Mouse (Mus musculus): ENCODE measurements around the gene Mrpl14. TPM values are rescaled to one million over a fixed set of nuclear protein-coding genes. Genes with fewer than 3 reads are reported as not detected.

Mrpl14 gene
- 39.2 and 48.2 TPM in 2 replicates for total RNA-seq (2012; rRNA removed)

DNA sequence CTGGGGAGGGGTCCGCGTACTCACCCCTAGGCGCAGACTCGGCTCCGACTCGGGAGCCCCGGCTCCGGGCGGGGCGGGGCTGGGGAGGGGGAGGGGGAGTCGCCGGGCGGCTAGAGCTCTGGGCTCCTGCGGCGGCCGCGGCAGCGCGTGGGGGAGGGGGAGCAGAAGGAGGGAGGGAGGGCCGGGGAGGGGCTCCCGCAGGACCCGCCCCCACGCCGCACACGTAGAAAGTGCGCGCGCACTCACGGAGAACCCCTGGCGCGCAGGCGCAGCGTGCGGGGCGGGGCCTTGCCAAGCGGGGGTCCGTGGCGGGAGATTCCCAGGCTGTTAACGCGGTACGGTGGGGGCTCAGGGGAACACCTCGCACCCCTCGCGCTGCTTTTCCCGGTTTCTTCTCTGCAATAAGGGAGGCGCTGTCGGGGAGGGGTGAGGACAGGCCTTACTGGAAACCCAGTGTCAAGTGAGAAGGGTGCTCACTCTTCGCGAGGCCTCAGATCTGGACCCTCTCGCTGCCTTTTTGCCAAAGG is at the start of gene Mrpl14:
Gene Mrpl14 (plus strand): TSS at position 230 of the 527 bp plus-strand sequence.
- DNase-seq (ENCODE audit: low read depth, low spot score), result peak; percentile 80
- H3K4me1 ChIP-seq (ENCODE audit: control insufficient read depth in 2 of 2, insufficient read depth in 2 of 2, low read length in 2 of 2, poor library complexity in 1 of 2), result peaks cover 7 to 9% of the 10 kb centered on the region in 2 experiments; a peak in 1 of 4 replicates
- H3K27ac ChIP-seq (ENCODE audit: insufficient read depth, low read depth, low read length, poor library complexity, severe bottlenecking), result peak within 1 kb of the TSS; percentile 0; the same call in 1 of the 2 replicates
- H3K4me3 ChIP-seq (ENCODE audit: insufficient read depth in 1 of 2, low read depth in 1 of 2, low read length in 2 of 2, poor library complexity in 1 of 2, severe bottlenecking in 1 of 2), result peak within 1 kb of the TSS; percentile 75 to 93
- no peaks in the 10 kb centered on the region for H3K36me3 ChIP-seq (ENCODE audit: control insufficient read depth, insufficient read depth, low read length, poor library complexity, severe bottlenecking)
- peak within 1 kb of the TSS; percentile 78 for H3K9ac ChIP-seq (ENCODE audit: insufficient read depth, low read depth, low read length, poor library complexity, severe bottlenecking)
- TF ChIP-seq CHD2 (IDR thresholded peaks at IDR 0.05; ENCODE audit: low read depth, low read length) (no peak), ZC3H11A (IDR thresholded peaks at IDR 0.05; ENCODE audit: borderline replicate concordance, low read depth, low read length) (no peak), HCFC1 (IDR thresholded peaks at IDR 0.05; ENCODE audit: borderline replicate concordance, insufficient read depth, low read length) (no peak), ZNF384 (IDR thresholded peaks at IDR 0.05; ENCODE audit: low read depth, low read length) (no peak), MAFK (IDR thresholded peaks at IDR 0.05; ENCODE audit: insufficient read depth, low read depth, low read length) (no peak)
- H3K9me3 ChIP-seq (ENCODE audit: control insufficient read depth, insufficient read depth, low read depth, low read length), result no peaks in the 10 kb centered on the region
- in situ Hi-C loops (cut with MboI; ENCODE audit: low sequenced_read_pairs in 2 of 2, unreplicated experiment in 2 of 2), result no loop called here

DNA sequence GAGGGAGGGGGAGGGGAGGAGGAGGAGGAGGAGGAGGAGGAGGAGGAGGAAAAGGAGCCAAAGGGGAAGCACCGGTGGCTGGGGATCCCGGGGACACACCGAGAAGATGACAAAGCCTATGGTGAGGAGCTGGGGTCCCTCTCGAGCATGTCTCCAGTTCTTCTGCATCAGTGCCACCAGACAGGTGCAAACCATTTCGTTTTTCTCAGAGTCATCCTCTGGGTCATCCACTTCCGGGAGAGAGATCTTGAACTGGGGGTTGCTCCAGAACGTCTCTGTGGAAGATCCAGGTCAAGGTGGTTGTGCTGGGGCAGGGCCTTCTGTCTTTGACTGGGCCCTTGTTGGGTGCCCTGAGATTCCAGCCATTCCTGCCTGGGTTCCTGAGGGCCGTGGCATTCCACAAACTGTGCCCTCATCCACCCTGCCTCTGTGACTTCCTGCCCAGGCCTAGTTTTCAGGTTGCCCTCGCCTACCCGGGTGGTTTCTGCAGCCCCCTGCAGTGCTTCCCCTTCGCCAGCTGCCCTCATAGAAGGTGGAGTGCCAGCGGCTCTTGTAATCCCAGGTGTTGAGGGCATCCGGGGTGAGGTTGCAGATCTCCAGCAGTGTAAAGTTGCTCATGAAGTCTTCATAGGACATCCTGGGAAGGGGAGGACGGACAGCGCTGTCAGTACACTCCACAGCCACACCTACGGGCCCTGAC is 47.4 kb upstream of the Mrpl14 start:
- Histone ChIP-seq H3K9ac (ENCODE audit: insufficient read depth, low read depth, low read length, poor library complexity, severe bottlenecking) (no peak overlapping the region), H3K4me1 (ENCODE audit: control insufficient read depth in 2 of 2, insufficient read depth in 2 of 2, low read length in 2 of 2, poor library complexity in 1 of 2) (peaks cover 6 to 7% of the 10 kb centered on the region in 2 experiments; a peak in 3 of 4 replicates), H3K27ac (ENCODE audit: insufficient read depth, low read depth, low read length, poor library complexity, severe bottlenecking) (no peak overlapping the region), H3K36me3 (ENCODE audit: control insufficient read depth, insufficient read depth, low read length, poor library complexity, severe bottlenecking) (no peaks in the 10 kb centered on the region), H3K9me3 (ENCODE audit: control insufficient read depth, insufficient read depth, low read depth, low read length) (no peaks in the 10 kb centered on the region), H3K4me3 (ENCODE audit: insufficient read depth in 1 of 2, low read depth in 1 of 2, low read length in 2 of 2, poor library complexity in 1 of 2, severe bottlenecking in 1 of 2) (no peak overlapping the region)
- DNase-seq (ENCODE audit: low read depth, low spot score), result no peak
- TF ChIP-seq HCFC1 (IDR thresholded peaks at IDR 0.05; ENCODE audit: borderline replicate concordance, insufficient read depth, low read length) (no peak), CHD2 (IDR thresholded peaks at IDR 0.05; ENCODE audit: low read depth, low read length) (no peak), ZNF384 (IDR thresholded peaks at IDR 0.05; ENCODE audit: low read depth, low read length) (no peak), MAFK (IDR thresholded peaks at IDR 0.05; ENCODE audit: insufficient read depth, low read depth, low read length) (no peak), ZC3H11A (IDR thresholded peaks at IDR 0.05; ENCODE audit: borderline replicate concordance, low read depth, low read length) (no peak)
- in situ Hi-C loops (cut with MboI; ENCODE audit: low sequenced_read_pairs in 2 of 2, unreplicated experiment in 2 of 2), result no loop called here

DNA sequence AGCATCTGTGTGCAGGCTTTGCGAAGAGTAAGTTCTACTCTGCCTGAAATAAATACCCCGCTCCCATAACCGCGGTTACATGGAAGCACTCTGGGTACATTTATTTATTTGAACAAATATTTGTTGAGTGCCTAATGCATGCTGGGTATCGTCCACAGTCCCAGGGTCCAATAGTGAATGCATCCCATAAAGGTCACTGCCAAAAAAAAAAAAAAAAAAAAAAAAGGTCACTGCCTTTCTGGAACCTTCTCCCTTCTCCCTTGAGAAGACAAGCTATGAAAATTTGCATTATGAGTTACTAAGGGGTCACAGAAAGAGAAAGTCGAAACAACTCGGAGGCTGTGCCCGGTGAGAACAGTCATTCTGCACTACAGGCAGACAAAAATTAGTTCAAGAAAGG is 44.1 kb upstream of the Mrpl14 start:
- H3K36me3 ChIP-seq (ENCODE audit: control insufficient read depth, insufficient read depth, low read length, poor library complexity, severe bottlenecking), result no peaks in the 10 kb centered on the region
- H3K9me3 ChIP-seq (ENCODE audit: control insufficient read depth, insufficient read depth, low read depth, low read length), result no peaks in the 10 kb centered on the region
- H3K4me1 ChIP-seq (ENCODE audit: control insufficient read depth in 2 of 2, insufficient read depth in 2 of 2, low read length in 2 of 2, poor library complexity in 1 of 2), result peaks cover 0 to 2% of the 10 kb centered on the region in 2 experiments; a peak in 1 of 4 replicates
- no peak overlapping the region for H3K27ac ChIP-seq (ENCODE audit: insufficient read depth, low read depth, low read length, poor library complexity, severe bottlenecking)
- no peak overlapping the region for H3K4me3 ChIP-seq (ENCODE audit: insufficient read depth in 1 of 2, low read depth in 1 of 2, low read length in 2 of 2, poor library complexity in 1 of 2, severe bottlenecking in 1 of 2)
- TF ChIP-seq CHD2 (IDR thresholded peaks at IDR 0.05; ENCODE audit: low read depth, low read length), result no peak
- peak; percentile 62; the same call in 1 of the 2 replicates for TF ChIP-seq ZNF384 (IDR thresholded peaks at IDR 0.05; ENCODE audit: low read depth, low read length)
- no peak for TF ChIP-seq MAFK (IDR thresholded peaks at IDR 0.05; ENCODE audit: insufficient read depth, low read depth, low read length)
- no peak for TF ChIP-seq ZC3H11A (IDR thresholded peaks at IDR 0.05; ENCODE audit: borderline replicate concordance, low read depth, low read length)
- TF ChIP-seq HCFC1 (IDR thresholded peaks at IDR 0.05; ENCODE audit: borderline replicate concordance, insufficient read depth, low read length), result no peak
- in situ Hi-C loops (cut with MboI; ENCODE audit: low sequenced_read_pairs in 2 of 2, unreplicated experiment in 2 of 2), result no loop called here
- no peak for DNase-seq (ENCODE audit: low read depth, low spot score)
- H3K9ac ChIP-seq (ENCODE audit: insufficient read depth, low read depth, low read length, poor library complexity, severe bottlenecking), result no peak overlapping the region

DNA sequence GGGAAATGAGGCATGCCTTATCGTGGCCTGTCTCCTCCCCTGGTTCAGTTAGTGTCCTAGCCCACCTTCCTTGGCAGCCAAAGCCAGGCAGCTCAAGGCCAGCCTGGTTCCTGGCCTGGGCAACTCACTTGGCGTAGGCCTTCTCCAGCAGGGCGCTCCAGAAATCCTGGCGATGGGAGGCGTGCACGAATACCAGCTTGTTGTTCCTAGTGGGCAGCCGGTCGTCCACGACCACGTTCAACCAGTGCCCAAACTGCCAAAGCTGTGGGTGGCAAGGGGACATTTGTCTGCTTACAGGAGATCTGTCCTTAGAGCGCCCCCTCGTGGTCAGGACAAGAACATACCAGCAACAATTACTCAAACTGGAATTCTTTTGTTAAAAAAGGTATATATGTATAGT is 43.4 kb upstream of the Mrpl14 start:
- H3K4me1 ChIP-seq (ENCODE audit: control insufficient read depth in 2 of 2, insufficient read depth in 2 of 2, low read length in 2 of 2, poor library complexity in 1 of 2), result peaks cover 0 to 2% of the 10 kb centered on the region in 2 experiments; a peak in 1 of 4 replicates
- no peaks in the 10 kb centered on the region for H3K9me3 ChIP-seq (ENCODE audit: control insufficient read depth, insufficient read depth, low read depth, low read length)
- no peaks in the 10 kb centered on the region for H3K36me3 ChIP-seq (ENCODE audit: control insufficient read depth, insufficient read depth, low read length, poor library complexity, severe bottlenecking)
- no peak for DNase-seq (ENCODE audit: low read depth, low spot score)
- H3K9ac ChIP-seq (ENCODE audit: insufficient read depth, low read depth, low read length, poor library complexity, severe bottlenecking), result peak overlapping the region; percentile 57; the same call in 1 of the 2 replicates
- no peak overlapping the region for H3K27ac ChIP-seq (ENCODE audit: insufficient read depth, low read depth, low read length, poor library complexity, severe bottlenecking)
- H3K4me3 ChIP-seq (ENCODE audit: insufficient read depth in 1 of 2, low read depth in 1 of 2, low read length in 2 of 2, poor library complexity in 1 of 2, severe bottlenecking in 1 of 2), result peak overlapping the region; percentile 30 to 72
- in situ Hi-C loops (cut with MboI; ENCODE audit: low sequenced_read_pairs in 2 of 2, unreplicated experiment in 2 of 2), result no loop called here
- TF ChIP-seq MAFK (IDR thresholded peaks at IDR 0.05; ENCODE audit: insufficient read depth, low read depth, low read length) (no peak), HCFC1 (IDR thresholded peaks at IDR 0.05; ENCODE audit: borderline replicate concordance, insufficient read depth, low read length) (no peak), ZNF384 (IDR thresholded peaks at IDR 0.05; ENCODE audit: low read depth, low read length) (no peak), ZC3H11A (IDR thresholded peaks at IDR 0.05; ENCODE audit: borderline replicate concordance, low read depth, low read length) (no peak)
